Mouse (Mus musculus): ENCODE data around the gene Kcnk15.

GRCm38 (mm10) chr2:163897026-163897425, 43.6 kb downstream of the Kcnk15 start:
- TF ChIP-seq CTCF (IDR thresholded peaks at IDR 0.05 in 2 of 3, conservative IDR thresholded peaks at IDR 0.05 in 1 of 3; ENCODE audit: control insufficient read depth in 1 of 3, insufficient read depth in 1 of 3, low read depth in 2 of 3, low read length in 3 of 3, poor library complexity in 1 of 3, severe bottlenecking in 1 of 3) (no peak), EP300 (IDR thresholded peaks at IDR 0.05; ENCODE audit: low read depth in 1 of 2, low read length in 2 of 2) (no peak), ZKSCAN1 (IDR thresholded peaks at IDR 0.05; ENCODE audit: low read depth, low read length) (no peak), USF1 (IDR thresholded peaks at IDR 0.05; ENCODE audit: low read depth, low read length) (no peak), ZMIZ1 (IDR thresholded peaks at IDR 0.05; ENCODE audit: low read depth, low read length) (no peak), CHD2 (IDR thresholded peaks at IDR 0.05; ENCODE audit: low read length) (no peak), POLR2A (IDR thresholded peaks at IDR 0.05; ENCODE audit: control insufficient read depth in 1 of 2, insufficient read depth in 1 of 2, low read depth in 1 of 2, low read length in 2 of 2, poor library complexity in 1 of 2) (no peak), GATA1 (IDR thresholded peaks at IDR 0.05; ENCODE audit: low read depth, low read length) (no peak)

All from MEL (cell line).